Mouse (Mus musculus): Measurements from ENCODE around the gene Otop2. TPM values are rescaled to one million over a fixed set of nuclear protein-coding genes. Genes with fewer than 3 reads are reported as not detected.

The Otop2 gene
- polyA plus RNA-seq, 1 experiment from 2014 or later = not detected

DNA sequence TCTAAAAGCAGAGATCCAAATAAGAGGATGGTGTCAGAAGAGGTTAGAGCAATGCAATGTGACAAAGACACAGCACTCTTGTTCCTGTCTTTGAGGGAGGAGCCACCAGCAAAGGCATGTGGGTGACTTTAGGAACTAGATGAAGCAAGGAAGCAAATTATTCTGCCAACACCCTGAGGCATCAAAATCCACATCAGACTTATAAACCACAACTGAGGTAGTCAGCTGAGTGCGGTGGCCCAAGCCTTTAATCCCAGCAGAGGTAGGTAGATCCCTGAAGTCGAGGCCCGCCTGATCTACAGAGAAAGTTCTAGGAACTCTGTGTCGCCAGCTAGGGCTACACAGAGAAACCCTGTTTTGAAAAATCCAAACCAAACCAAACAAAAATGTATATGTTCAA, 70.3 kb downstream of the Otop2 start:
- H3K27me3 ChIP-seq (replicated peaks) = 0 out of 2 replicates have a peak, but pooled peaks cover 3% of the 10 kb centered on the region
- H3K4me1 ChIP-seq (replicated peaks) = peaks cover 6% of the 10 kb centered on the region
- no peaks in the 10 kb centered on the region for H3K9me3 ChIP-seq
- H3K27ac ChIP-seq = no peak overlapping the region
- no peak overlapping the region for H3K4me2 ChIP-seq (replicated peaks)
- WGBS = 86% methylated on average over 4 of the region's 4 CpGs
- H3K36me3 ChIP-seq = no peaks in the 10 kb centered on the region
- ATAC-seq = no peak
- no peak overlapping the region for H3K4me3 ChIP-seq (replicated peaks)
- no peak overlapping the region for H3K9ac ChIP-seq

DNA sequence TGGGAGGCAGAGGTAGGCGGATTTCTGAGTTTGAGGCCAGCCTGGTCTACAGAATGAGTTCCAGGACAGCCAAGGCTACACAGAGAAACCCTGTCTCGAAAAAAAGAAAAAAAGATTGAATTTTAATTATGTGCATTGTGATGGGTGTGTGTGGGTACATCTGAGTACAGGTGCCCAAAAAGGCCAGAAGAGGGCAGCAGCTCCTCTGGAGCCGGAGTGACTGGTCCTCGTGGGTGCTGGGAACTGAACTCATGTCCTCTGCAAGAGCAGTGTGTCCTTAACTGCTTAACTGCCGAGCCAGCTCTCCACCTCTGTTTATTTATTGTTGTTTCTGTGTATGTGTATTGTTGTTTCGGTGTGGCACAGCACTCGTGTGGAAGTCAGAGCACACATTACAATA, 70.9 kb downstream of the Otop2 start:
- ATAC-seq = no peak
- H3K4me2 ChIP-seq (replicated peaks) = no peak overlapping the region
- 0 out of 2 replicates have a peak, but pooled peaks cover 3% of the 10 kb centered on the region for H3K27me3 ChIP-seq (replicated peaks)
- H3K4me1 ChIP-seq (replicated peaks) = peaks cover 11% of the 10 kb centered on the region
- H3K9me3 ChIP-seq = no peaks in the 10 kb centered on the region
- 87% methylated on average over 7 of the region's 7 CpGs for WGBS
- H3K27ac ChIP-seq = no peak overlapping the region
- H3K4me3 ChIP-seq (replicated peaks) = no peak overlapping the region
- no peaks in the 10 kb centered on the region for H3K36me3 ChIP-seq
- H3K9ac ChIP-seq = no peak overlapping the region

DNA sequence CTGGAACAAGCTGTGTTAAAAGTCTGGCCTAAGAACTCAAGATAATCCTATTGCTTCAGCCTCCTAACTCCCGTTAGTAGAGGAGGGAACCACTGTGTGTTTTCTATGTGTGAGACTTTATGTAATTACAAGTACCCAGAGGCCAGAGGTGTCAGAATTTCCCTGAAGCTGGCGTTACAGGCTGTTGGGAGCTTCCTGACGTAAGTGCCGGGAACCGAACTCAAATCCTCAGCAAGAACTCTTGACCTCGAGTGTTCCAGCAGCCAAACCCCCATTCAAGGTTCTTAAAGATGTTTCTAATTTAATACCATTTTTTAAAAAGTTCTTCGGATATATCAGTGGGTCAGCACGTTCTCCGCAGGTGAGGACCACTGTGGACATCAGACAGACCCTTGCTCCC, 74.3 kb downstream of the Otop2 start:
- peaks cover 21% of the 10 kb centered on the region for H3K4me1 ChIP-seq (replicated peaks)
- no peaks in the 10 kb centered on the region for H3K27me3 ChIP-seq (replicated peaks)
- 14% methylated on average over 9 of the region's 9 CpGs for WGBS
- H3K36me3 ChIP-seq = no peaks in the 10 kb centered on the region
- peak overlapping the region; percentile 66; the same call in 1 of the 2 replicates for H3K27ac ChIP-seq
- ATAC-seq = no peak
- peak overlapping the region; percentile 82 for H3K4me3 ChIP-seq (replicated peaks)
- peak overlapping the region; percentile 91 for H3K4me2 ChIP-seq (replicated peaks)
- peak overlapping the region; percentile 34; the same call in 1 of the 2 replicates for H3K9ac ChIP-seq
- no peaks in the 10 kb centered on the region for H3K9me3 ChIP-seq

Other genes with a start within 250 kb of the Otop2 start
- 0.06 and 0.28 TPM in 2 replicates for gene Cd300e, start 245.0 kb upstream of the Otop2 start, polyA plus RNA-seq (2015; fragmentation: Nextera tagmentation; extraction: Ambion mirVana)
- 3.6 and 3.7 TPM in 2 replicates for gene Rab37, start 215.7 kb upstream of the Otop2 start, polyA plus RNA-seq (2015; fragmentation: Nextera tagmentation; extraction: Ambion mirVana)
- 0.85 and 1.2 TPM in 2 replicates for gene Cd300lf, start 173.2 kb upstream of the Otop2 start, polyA plus RNA-seq (2015; fragmentation: Nextera tagmentation; extraction: Ambion mirVana)
- gene Slc9a3r1, start 143.8 kb upstream of the Otop2 start, polyA plus RNA-seq (2015; fragmentation: Nextera tagmentation; extraction: Ambion mirVana) = 252 and 270 TPM in 2 replicates
- gene Tmem104, start 119.7 kb upstream of the Otop2 start, polyA plus RNA-seq (2015; fragmentation: Nextera tagmentation; extraction: Ambion mirVana) = 9.3 and 12.2 TPM in 2 replicates
- gene Nat9, start 119.3 kb upstream of the Otop2 start, polyA plus RNA-seq (2015; fragmentation: Nextera tagmentation; extraction: Ambion mirVana) = 20.5 and 20.6 TPM in 2 replicates
- gene Grin2c, start 39.9 kb upstream of the Otop2 start, polyA plus RNA-seq (2015; fragmentation: Nextera tagmentation; extraction: Ambion mirVana) = 0.05 and 0.09 TPM in 2 replicates
- 17.2 and 20.8 TPM in 2 replicates for gene Fdxr, start 30.1 kb upstream of the Otop2 start, polyA plus RNA-seq (2015; fragmentation: Nextera tagmentation; extraction: Ambion mirVana)
- 1.5 and 1.7 TPM in 2 replicates for gene Fads6, start 9.5 kb upstream of the Otop2 start, polyA plus RNA-seq (2015; fragmentation: Nextera tagmentation; extraction: Ambion mirVana)
- 0.08 TPM in 1 of 2 replicates, not detected in the other for gene Ush1g, start 14.9 kb downstream of the Otop2 start, polyA plus RNA-seq (2015; fragmentation: Nextera tagmentation; extraction: Ambion mirVana)
- 0.77 and 1.2 TPM in 2 replicates for gene Otop3, start 27.6 kb downstream of the Otop2 start, polyA plus RNA-seq (2015; fragmentation: Nextera tagmentation; extraction: Ambion mirVana)
- gene Hid1, start 60.6 kb downstream of the Otop2 start, polyA plus RNA-seq (2015; fragmentation: Nextera tagmentation; extraction: Ambion mirVana) = 17.1 and 22.7 TPM in 2 replicates
- gene Cdr2l, start 74.8 kb downstream of the Otop2 start, polyA plus RNA-seq (2015; fragmentation: Nextera tagmentation; extraction: Ambion mirVana) = 7.5 and 8.0 TPM in 2 replicates
- 187 and 197 TPM in 2 replicates for gene Mrpl58, start 96.6 kb downstream of the Otop2 start, polyA plus RNA-seq (2015; fragmentation: Nextera tagmentation; extraction: Ambion mirVana)
- 989 and 991 TPM in 2 replicates for gene Atp5h, start 112.8 kb downstream of the Otop2 start, polyA plus RNA-seq (2015; fragmentation: Nextera tagmentation; extraction: Ambion mirVana)
- gene Kctd2, start 113.0 kb downstream of the Otop2 start, polyA plus RNA-seq (2015; fragmentation: Nextera tagmentation; extraction: Ambion mirVana) = 12.1 and 13.5 TPM in 2 replicates
- 0.49 and 0.66 TPM in 2 replicates for gene Trim80, start 133.4 kb downstream of the Otop2 start, polyA plus RNA-seq (2015; fragmentation: Nextera tagmentation; extraction: Ambion mirVana)
- gene Slc16a5, start 155.3 kb downstream of the Otop2 start, polyA plus RNA-seq (2015; fragmentation: Nextera tagmentation; extraction: Ambion mirVana) = 2.8 and 3.7 TPM in 2 replicates
- gene Armc7, start 168.5 kb downstream of the Otop2 start, polyA plus RNA-seq (2015; fragmentation: Nextera tagmentation; extraction: Ambion mirVana) = 6.6 and 8.0 TPM in 2 replicates
- gene Nt5c, start 184.7 kb downstream of the Otop2 start, polyA plus RNA-seq (2015; fragmentation: Nextera tagmentation; extraction: Ambion mirVana) = 143 and 148 TPM in 2 replicates
- 493 and 505 TPM in 2 replicates for gene Jpt1, start 207.2 kb downstream of the Otop2 start, polyA plus RNA-seq (2015; fragmentation: Nextera tagmentation; extraction: Ambion mirVana)
- 766 and 860 TPM in 2 replicates for gene Sumo2, start 229.1 kb downstream of the Otop2 start, polyA plus RNA-seq (2015; fragmentation: Nextera tagmentation; extraction: Ambion mirVana)

Data from intestine, embryonic 15.5 days (tissue).